Mouse (Mus musculus) embryo, embryonic 10.5 days (tissue): ENCODE results near the gene Gm867.

Experiments used
- DNase-seq: peaks from one replicate; pipeline ENCODE4 v3.0.0-alpha.2; 2015; ENCODE audit warnings: low spot score

Gene Gm867

GRCm38 (mm10) chr10:75897373-75897772 is 43.1 kb downstream of the Gm867 start:
- DNase-seq = peak; percentile 83

GRCm38 (mm10) chr10:75896208-75896607 is 44.3 kb downstream of the Gm867 start:
- no peak for DNase-seq

GRCm38 (mm10) chr10:75895730-75896129 is 44.7 kb downstream of the Gm867 start:
- DNase-seq = no peak

GRCm38 (mm10) chr10:75894601-75895000 is 45.9 kb downstream of the Gm867 start:
- no peak for DNase-seq

- DNase-seq = peak; percentile 98
Measured at GRCm38 (mm10) chr10:75893089-75893750, 47.3 kb downstream of the Gm867 start, which contains the start of gene Derl3. Gene Derl3 (plus strand): TSS chr10:75893413.

GRCm38 (mm10) chr10:75889406-75890153 is 50.9 kb downstream of the Gm867 start:
- DNase-seq = peak; percentile 10
